Mouse (Mus musculus) neural tube, embryonic 13.5 days (tissue): ENCODE measurements around the gene Fam117b. TPM values are rescaled to one million over a fixed set of nuclear protein-coding genes. Genes with fewer than 3 reads are reported as not detected.

ENCODE experiments used
- ATAC-seq: fragments of 200-750 bp; cut with Nextera tagmentation; 2 replicates; pipeline ENCODE4 v1.8.0; 2017; ENCODE audit warnings: low read depth, mild to moderate bottlenecking, moderate TSS enrichment, moderate library complexity
- H3K27ac ChIP-seq: fragments of 300-500 bp; sonication (generic); replicated peaks from 2 replicates; pipeline ENCODE4 v1.5.1; 2015; ENCODE audit warnings: moderate library complexity, mild to moderate bottlenecking, inconsistent platforms
- H3K27me3 ChIP-seq: fragments of 300-500 bp; sonication (generic); 2 replicates; pipeline ENCODE4 v1.6.1; 2015; ENCODE audit warnings: mild to moderate bottlenecking, inconsistent platforms
- H3K36me3 ChIP-seq: fragments of 300-500 bp; sonication (generic); 2 replicates; pipeline ENCODE4 v1.6.1; 2015; ENCODE audit warnings: mild to moderate bottlenecking, inconsistent platforms
- H3K4me1 ChIP-seq: fragments of 300-500 bp; sonication (generic); replicated peaks from 2 replicates; pipeline ENCODE4 v1.6.1; 2015; ENCODE audit warnings: inconsistent platforms
- H3K4me2 ChIP-seq: fragments of 300-500 bp; sonication (generic); 2 replicates; pipeline ENCODE4 v1.6.1; 2015; ENCODE audit warnings: inconsistent platforms, mild to moderate bottlenecking, moderate library complexity
- H3K4me3 ChIP-seq: fragments of 300-500 bp; sonication (generic); 2 replicates; pipeline ENCODE4 v1.5.1; 2015; ENCODE audit warnings: mild to moderate bottlenecking, inconsistent platforms
- H3K9ac ChIP-seq: fragments of 300-500 bp; sonication (generic); 2 replicates; pipeline ENCODE4 v1.6.1; 2015; ENCODE audit warnings: moderate library complexity, mild to moderate bottlenecking, inconsistent platforms
- H3K9me3 ChIP-seq: fragments of 300-500 bp; sonication (generic); 2 replicates; pipeline ENCODE4 v1.6.1; 2016; ENCODE audit warnings: inconsistent platforms
- WGBS: fragments of 180-500 bp; shearing (Covaris S2); methylation state at CpG from one replicate; pipeline ENCODE4 v1.1.7; 2015; 5-methylcytosine and 5-hydroxymethylcytosine counted together
- polyA plus RNA-seq: library from polyadenylated mRNA; unstranded; fragments of >200 nt; fragmentation: Nextera tagmentation; extraction: Ambion mirVana; gene quantifications from 2 replicates; pipeline ENCODE4 v1.2.1, GENCODE M21; 2015

Gene Fam117b
- 25.5 and 28.6 TPM in 2 replicates for polyA plus RNA-seq

- peak within 1 kb of the TSS; percentile 99 for H3K27ac ChIP-seq
- H3K4me1 ChIP-seq: peaks cover 28% of the 10 kb centered on the region
- WGBS: under 1% methylated on average over 70 of the region's 72 CpGs
- H3K27me3 ChIP-seq: no peaks in the 10 kb centered on the region
- H3K9ac ChIP-seq: peak within 1 kb of the TSS; percentile 99
- ATAC-seq: peak; percentile 97
- no peaks in the 10 kb centered on the region; the same call in 1 of the 2 replicates for H3K9me3 ChIP-seq
- peak within 1 kb of the TSS; percentile 74 for H3K4me2 ChIP-seq
- no peaks in the 10 kb centered on the region for H3K36me3 ChIP-seq
- H3K4me3 ChIP-seq: peak within 1 kb of the TSS; percentile 96
Observed at GRCm38 (mm10) chr1:59912413-59913157, at the start of gene Fam117b. Gene Fam117b, plus strand, starts transcription at chr1:59913006.

DNA sequence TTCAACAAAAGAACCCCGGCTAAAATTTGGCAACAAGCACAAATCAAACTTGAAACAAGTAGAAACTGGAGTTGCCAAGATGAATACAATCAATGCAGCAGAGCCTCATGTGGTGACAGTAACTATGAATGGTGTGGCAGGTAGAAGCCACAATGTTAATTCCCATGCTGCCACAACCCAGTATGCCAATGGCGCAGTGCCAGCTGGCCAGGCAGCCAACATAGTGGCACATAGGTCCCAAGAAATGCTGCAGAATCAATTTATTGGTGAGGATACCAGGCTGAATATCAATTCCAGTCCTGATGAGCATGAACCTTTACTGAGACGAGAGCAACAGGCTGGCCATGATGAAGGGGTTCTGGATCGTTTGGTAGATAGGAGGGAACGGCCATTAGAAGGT lies 44.8 kb upstream of the Fam117b start:
- Histone ChIP-seq H3K4me3 (no peak overlapping the region), H3K4me2 (no peak overlapping the region), H3K4me1 (no peaks in the 10 kb centered on the region), H3K27me3 (no peaks in the 10 kb centered on the region), H3K9me3 (no peaks in the 10 kb centered on the region), H3K27ac (no peak overlapping the region), H3K9ac (no peak overlapping the region), H3K36me3 (peaks cover 68% of the 10 kb centered on the region)
- 90% methylated on average over 5 of the region's 5 CpGs for WGBS
- ATAC-seq: no peak

DNA sequence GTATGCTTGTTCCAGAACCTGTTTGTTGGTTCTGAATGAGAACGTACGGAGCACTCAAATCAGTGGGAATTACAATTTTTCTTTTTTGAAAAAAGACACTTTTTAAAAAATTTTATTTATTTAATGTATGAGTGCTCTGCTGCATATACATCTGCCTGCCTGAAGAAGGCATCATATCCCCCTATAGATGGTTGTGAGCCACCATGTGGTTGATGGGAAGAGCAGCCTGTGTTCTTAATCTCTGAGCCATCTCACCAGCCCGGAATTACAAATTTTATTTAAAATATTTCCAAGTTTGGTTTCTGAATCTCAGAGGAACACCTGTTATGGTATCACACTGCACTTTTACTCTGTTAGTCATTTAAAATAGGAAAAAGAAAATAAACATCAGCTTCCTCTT lies 38.8 kb upstream of the Fam117b start:
- no peak overlapping the region for H3K27ac ChIP-seq

DNA sequence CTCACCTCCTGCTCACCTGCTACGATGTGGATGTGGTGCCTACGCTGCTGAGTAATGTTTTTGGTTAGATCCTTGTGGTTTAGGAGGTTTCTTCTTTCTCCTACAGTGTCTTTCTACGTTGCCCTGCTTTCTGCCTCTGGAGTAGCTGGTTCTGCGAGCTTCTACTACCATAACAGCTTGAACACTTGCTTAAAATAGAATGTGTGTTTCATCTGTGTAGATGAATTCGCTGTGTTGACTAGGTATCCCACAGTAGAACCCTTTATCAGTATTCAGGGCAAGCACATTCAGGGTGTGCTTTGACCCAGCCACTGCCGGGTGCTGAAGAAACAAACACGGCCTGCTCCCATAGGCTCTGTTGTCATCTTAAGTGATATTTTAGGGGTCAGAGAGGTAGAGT lies 34.7 kb upstream of the Fam117b start:
- Histone ChIP-seq H3K9me3 (no peaks in the 10 kb centered on the region), H3K27me3 (no peaks in the 10 kb centered on the region), H3K4me2 (no peak overlapping the region), H3K36me3 (peaks cover 30% of the 10 kb centered on the region), H3K9ac (no peak overlapping the region), H3K4me3 (no peak overlapping the region), H3K4me1 (no peaks in the 10 kb centered on the region), H3K27ac (no peak overlapping the region)
- ATAC-seq: no peak
- WGBS: 94% methylated on average over 7 of the region's 7 CpGs

More for the DNA sequence above, 38.8 kb upstream of the Fam117b start:
- Histone ChIP-seq H3K4me3 (no peak overlapping the region), H3K36me3 (peaks cover 38% of the 10 kb centered on the region), H3K9ac (no peak overlapping the region), H3K4me2 (no peak overlapping the region), H3K27me3 (no peaks in the 10 kb centered on the region), H3K4me1 (no peaks in the 10 kb centered on the region), H3K9me3 (no peaks in the 10 kb centered on the region)
- 90% methylated on average over 3 of the region's 3 CpGs for WGBS
- ATAC-seq: no peak

DNA sequence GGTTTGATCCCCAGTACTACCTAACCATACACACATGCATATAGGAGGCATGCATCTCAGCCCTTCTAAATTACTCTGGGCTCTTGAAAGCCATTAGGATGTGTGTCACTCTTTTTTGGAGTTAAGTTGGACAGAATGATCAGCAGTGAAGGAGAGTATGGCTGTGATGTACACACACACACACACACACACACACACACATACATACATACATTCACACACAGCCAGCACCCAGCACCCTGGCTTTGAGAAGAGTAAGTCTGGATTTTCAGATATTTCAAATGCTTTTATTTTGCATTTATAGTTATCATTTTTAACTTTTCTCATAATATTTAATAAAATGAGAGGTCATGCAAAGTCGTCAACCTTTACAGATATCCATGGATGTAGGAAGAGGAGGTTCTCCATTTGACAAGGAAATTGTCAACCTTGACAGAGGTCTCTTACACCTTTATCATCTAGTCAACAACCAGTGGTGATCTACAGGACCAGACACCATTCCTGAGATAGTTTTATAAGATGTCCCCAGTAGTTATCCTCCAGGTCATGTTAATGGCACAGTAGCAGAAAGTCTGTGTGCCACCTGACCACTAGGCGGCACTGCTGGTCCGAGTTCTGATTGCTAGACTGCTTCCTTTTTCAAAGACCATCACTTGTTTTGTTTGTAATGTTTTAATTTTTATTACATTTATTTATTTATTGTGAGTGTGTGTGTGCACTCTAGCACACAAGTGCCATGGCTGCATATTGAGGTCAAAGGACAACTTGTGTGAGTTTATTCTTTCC lies 29.3 kb upstream of the Fam117b start:
- Histone ChIP-seq H3K27me3 (no peaks in the 10 kb centered on the region), H3K36me3 (peaks cover 16% of the 10 kb centered on the region), H3K4me3 (no peak overlapping the region), H3K4me1 (peaks cover 7% of the 10 kb centered on the region; the same call in 1 of the 2 replicates), H3K27ac (no peak overlapping the region), H3K4me2 (no peak overlapping the region), H3K9ac (no peak overlapping the region), H3K9me3 (no peaks in the 10 kb centered on the region)
- 34% methylated on average over 3 of the region's 3 CpGs for WGBS
- ATAC-seq: peak; percentile 20; the same call in 1 of the 2 replicates

- Histone ChIP-seq H3K4me3 (no peak overlapping the region), H3K27me3 (no peaks in the 10 kb centered on the region), H3K4me1 (peaks cover 7% of the 10 kb centered on the region; the same call in 1 of the 2 replicates), H3K27ac (no peak overlapping the region), H3K9ac (no peak overlapping the region), H3K9me3 (no peaks in the 10 kb centered on the region), H3K36me3 (no peaks in the 10 kb centered on the region), H3K4me2 (no peak overlapping the region)
- ATAC-seq: no peak
- 70% methylated on average over 4 of the region's 4 CpGs for WGBS
Observed at GRCm38 (mm10) chr1:59886899-59887298, 25.9 kb upstream of the Fam117b start.

DNA sequence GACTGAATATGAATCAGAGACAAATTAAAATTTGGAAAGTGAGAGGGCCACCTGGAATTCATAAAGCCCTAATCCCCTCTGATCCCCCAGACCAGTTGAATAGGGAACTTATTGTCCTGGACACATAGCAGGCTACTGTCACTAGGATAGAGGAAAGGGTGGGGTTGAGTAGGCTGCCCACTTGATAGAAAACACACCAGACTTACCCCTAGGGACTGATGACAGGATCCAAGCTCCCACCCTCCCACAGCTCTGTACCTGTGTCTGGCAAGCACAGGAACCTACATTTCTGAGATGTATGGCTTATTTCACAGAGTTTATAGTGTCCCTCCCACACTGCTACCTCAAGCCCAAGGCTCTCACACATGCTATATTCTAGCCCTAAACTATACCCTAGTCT lies 24.8 kb upstream of the Fam117b start:
- H3K4me3 ChIP-seq: no peak overlapping the region
- no peak overlapping the region for H3K9ac ChIP-seq
- H3K4me2 ChIP-seq: no peak overlapping the region
- peaks cover 7% of the 10 kb centered on the region; the same call in 1 of the 2 replicates for H3K4me1 ChIP-seq
- no peaks in the 10 kb centered on the region for H3K9me3 ChIP-seq
- H3K36me3 ChIP-seq: no peaks in the 10 kb centered on the region
- no peak overlapping the region for H3K27ac ChIP-seq
- H3K27me3 ChIP-seq: no peaks in the 10 kb centered on the region
- no peak for ATAC-seq

- Histone ChIP-seq H3K27ac (no peak overlapping the region), H3K9ac (no peak overlapping the region), H3K4me3 (no peak overlapping the region), H3K4me1 (peaks cover 7% of the 10 kb centered on the region; the same call in 1 of the 2 replicates), H3K36me3 (no peaks in the 10 kb centered on the region), H3K27me3 (no peaks in the 10 kb centered on the region), H3K9me3 (no peaks in the 10 kb centered on the region), H3K4me2 (no peak overlapping the region)
- ATAC-seq: no peak
- WGBS: 89% methylated on average over 4 of the region's 4 CpGs
Observed at GRCm38 (mm10) chr1:59891185-59891584, 21.6 kb upstream of the Fam117b start.

GRCm38 (mm10) chr1:59892777-59893176 lies 20.0 kb upstream of the Fam117b start:
- no peak for ATAC-seq
- Histone ChIP-seq H3K27me3 (no peaks in the 10 kb centered on the region), H3K4me1 (no peaks in the 10 kb centered on the region), H3K36me3 (no peaks in the 10 kb centered on the region), H3K4me2 (no peak overlapping the region), H3K9ac (no peak overlapping the region), H3K27ac (no peak overlapping the region), H3K4me3 (no peak overlapping the region), H3K9me3 (no peaks in the 10 kb centered on the region)
- 88% methylated on average over 8 of the region's 8 CpGs for WGBS

- Histone ChIP-seq H3K36me3 (no peaks in the 10 kb centered on the region), H3K4me3 (no peak overlapping the region), H3K27me3 (no peaks in the 10 kb centered on the region), H3K27ac (no peak overlapping the region), H3K4me2 (no peak overlapping the region), H3K9me3 (no peaks in the 10 kb centered on the region), H3K9ac (no peak overlapping the region), H3K4me1 (no peaks in the 10 kb centered on the region)
- 86% methylated on average over 4 of the region's 4 CpGs for WGBS
- ATAC-seq: no peak
Observed at GRCm38 (mm10) chr1:59894025-59894424, 18.8 kb upstream of the Fam117b start.

GRCm38 (mm10) chr1:59895456-59895855 lies 17.4 kb upstream of the Fam117b start:
- Histone ChIP-seq H3K36me3 (no peaks in the 10 kb centered on the region), H3K27me3 (no peaks in the 10 kb centered on the region), H3K4me1 (no peaks in the 10 kb centered on the region), H3K4me3 (no peak overlapping the region), H3K9me3 (no peaks in the 10 kb centered on the region), H3K27ac (no peak overlapping the region), H3K4me2 (no peak overlapping the region), H3K9ac (no peak overlapping the region)
- WGBS: 57% methylated on average over 4 of the region's 4 CpGs
- ATAC-seq: no peak

DNA sequence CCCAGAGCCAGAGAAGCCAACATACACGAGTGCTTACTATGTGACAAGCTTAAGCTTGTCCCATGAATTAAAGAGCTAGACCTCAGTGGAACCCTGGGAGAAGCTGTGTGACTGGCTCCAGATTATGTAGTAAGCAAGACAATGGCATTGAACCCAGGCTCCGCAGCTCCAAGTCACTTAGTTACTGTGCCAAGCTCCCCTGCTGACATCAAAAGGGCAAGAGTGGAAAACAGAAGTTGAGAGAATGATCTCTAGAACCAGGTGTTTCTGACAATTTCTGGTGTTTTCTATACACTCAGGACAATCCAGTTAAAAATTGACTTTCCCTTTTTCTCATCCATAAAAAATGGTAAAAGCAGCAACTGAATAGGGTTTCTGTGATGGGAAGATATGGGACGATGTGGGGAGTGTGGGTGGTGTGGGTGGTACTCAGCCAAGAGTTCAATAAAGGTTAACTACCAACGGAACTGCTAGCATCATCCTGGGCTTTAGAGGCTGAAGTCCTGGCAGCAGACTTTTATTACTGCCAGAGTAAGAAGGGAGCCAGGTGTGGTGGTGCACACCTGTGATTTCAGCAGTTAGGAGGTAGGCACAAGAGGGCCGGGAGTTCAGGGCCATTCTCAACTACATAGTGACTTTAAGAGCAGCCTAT lies 15.5 kb upstream of the Fam117b start:
- Histone ChIP-seq H3K27me3 (no peaks in the 10 kb centered on the region), H3K4me3 (no peak overlapping the region), H3K36me3 (no peaks in the 10 kb centered on the region), H3K4me2 (no peak overlapping the region), H3K27ac (no peak overlapping the region), H3K9ac (no peak overlapping the region), H3K4me1 (no peaks in the 10 kb centered on the region), H3K9me3 (no peaks in the 10 kb centered on the region)
- WGBS: 51% methylated on average over 5 of the region's 5 CpGs
- ATAC-seq: no peak
